Mouse (Mus musculus) liver, embryonic 13.5 days (tissue): ENCODE results near the gene Inka1. TPM values are rescaled to one million over a fixed set of nuclear protein-coding genes. Genes with fewer than 3 reads are reported as not detected.
A peak's percentile ranks its signal among the peaks of the same experiment; 100 is the strongest.

ENCODE experiments used
- ATAC-seq: fragments of 200-750 bp; cut with Nextera tagmentation; 2 replicates; pipeline ENCODE4 v1.8.0; 2017; ENCODE audit warnings: low read depth, mild to moderate bottlenecking, moderate number of reproducible peaks, moderate library complexity
- DNase-seq: peaks from one replicate; pipeline ENCODE4 v3.0.0; 2022
- H3K27ac ChIP-seq: fragments of 300-500 bp; sonication (generic); 2 replicates; pipeline ENCODE4 v1.5.1; 2015; ENCODE audit warnings: moderate library complexity, mild to moderate bottlenecking, inconsistent platforms
- H3K27me3 ChIP-seq: fragments of 300-500 bp; sonication (generic); 2 replicates; pipeline ENCODE4 v1.6.1; 2015; ENCODE audit warnings: mild to moderate bottlenecking, inconsistent platforms
- H3K36me3 ChIP-seq: fragments of 300-500 bp; sonication (generic); 2 replicates; pipeline ENCODE4 v1.6.1; 2015; ENCODE audit warnings: mild to moderate bottlenecking, inconsistent platforms
- H3K4me1 ChIP-seq: fragments of 300-500 bp; sonication (generic); replicated peaks from 2 replicates; pipeline ENCODE4 v1.6.1; 2015; ENCODE audit warnings: inconsistent platforms
- H3K4me2 ChIP-seq: fragments of 300-500 bp; sonication (generic); 2 replicates; pipeline ENCODE4 v1.6.1; 2015; ENCODE audit warnings: inconsistent platforms, mild to moderate bottlenecking, moderate library complexity
- H3K4me3 ChIP-seq: fragments of 300-500 bp; sonication (generic); replicated peaks from 2 replicates; pipeline ENCODE4 v1.5.1; 2015; ENCODE audit warnings: mild to moderate bottlenecking, inconsistent platforms
- H3K9ac ChIP-seq: fragments of 300-500 bp; sonication (generic); 2 replicates; pipeline ENCODE4 v1.6.1; 2015; ENCODE audit warnings: mild to moderate bottlenecking, inconsistent platforms
- H3K9me3 ChIP-seq: fragments of 300-500 bp; sonication (generic); replicated peaks from 2 replicates; pipeline ENCODE4 v1.6.1; 2016; ENCODE audit warnings: inconsistent platforms
- WGBS: fragments of 180-500 bp; shearing (Covaris S2); methylation state at CpG from one replicate; pipeline ENCODE4 v1.1.7; 2015; ENCODE audit not compliant: insufficient replicate concordance; 5-methylcytosine and 5-hydroxymethylcytosine counted together
- polyA plus RNA-seq: library from polyadenylated mRNA; unstranded; fragments of >200 nt; fragmentation: Nextera tagmentation; extraction: Ambion mirVana; gene quantifications from 2 replicates; pipeline ENCODE4 v1.2.1, GENCODE M21; 2015

The Inka1 gene
- polyA plus RNA-seq, 1 experiment from 2014 or later: 60.5 TPM

GRCm38 (mm10) chr9:107950460-107951355, 35.0 kb downstream of the Inka1 start:
- peaks cover 26% of the 10 kb centered on the region for H3K4me1 ChIP-seq
- WGBS: 13% methylated on average over 45 of the region's 45 CpGs

GRCm38 (mm10) chr9:107949922-107950235, 35.8 kb downstream of the Inka1 start, which contains the start of gene Traip:
TSS of gene Traip (plus strand) at chr9:107950136.
- Histone ChIP-seq H3K27ac (peak within 1 kb of the TSS; percentile 73), H3K4me3 (peak within 1 kb of the TSS; percentile 86), H3K9ac (peak within 1 kb of the TSS; percentile 81), H3K27me3 (peaks cover 4% of the 10 kb centered on the region; the same call in 1 of the 2 replicates), H3K4me2 (peak within 1 kb of the TSS; percentile 84), H3K36me3 (0 out of 2 replicates have a peak, but pooled peaks cover 6% of the 10 kb centered on the region), H3K4me1 (peaks cover 26% of the 10 kb centered on the region), H3K9me3 (no peaks in the 10 kb centered on the region)
- no peak for DNase-seq
- WGBS: 78% methylated on average over 10 of the region's 10 CpGs
- no peak for ATAC-seq

More at GRCm38 (mm10) chr9:107950460-107951355, 35.0 kb downstream of the Inka1 start:
- peak; percentile 90 for ATAC-seq
- Histone ChIP-seq H3K27me3 (no peaks in the 10 kb centered on the region), H3K27ac (peak overlapping the region; percentile 73), H3K9ac (peak overlapping the region; percentile 81), H3K4me3 (peak overlapping the region; percentile 86), H3K4me2 (peak overlapping the region; percentile 84), H3K36me3 (peaks cover 9% of the 10 kb centered on the region; the same call in 1 of the 2 replicates), H3K9me3 (no peaks in the 10 kb centered on the region)
- DNase-seq: peak; percentile 86

DNA sequence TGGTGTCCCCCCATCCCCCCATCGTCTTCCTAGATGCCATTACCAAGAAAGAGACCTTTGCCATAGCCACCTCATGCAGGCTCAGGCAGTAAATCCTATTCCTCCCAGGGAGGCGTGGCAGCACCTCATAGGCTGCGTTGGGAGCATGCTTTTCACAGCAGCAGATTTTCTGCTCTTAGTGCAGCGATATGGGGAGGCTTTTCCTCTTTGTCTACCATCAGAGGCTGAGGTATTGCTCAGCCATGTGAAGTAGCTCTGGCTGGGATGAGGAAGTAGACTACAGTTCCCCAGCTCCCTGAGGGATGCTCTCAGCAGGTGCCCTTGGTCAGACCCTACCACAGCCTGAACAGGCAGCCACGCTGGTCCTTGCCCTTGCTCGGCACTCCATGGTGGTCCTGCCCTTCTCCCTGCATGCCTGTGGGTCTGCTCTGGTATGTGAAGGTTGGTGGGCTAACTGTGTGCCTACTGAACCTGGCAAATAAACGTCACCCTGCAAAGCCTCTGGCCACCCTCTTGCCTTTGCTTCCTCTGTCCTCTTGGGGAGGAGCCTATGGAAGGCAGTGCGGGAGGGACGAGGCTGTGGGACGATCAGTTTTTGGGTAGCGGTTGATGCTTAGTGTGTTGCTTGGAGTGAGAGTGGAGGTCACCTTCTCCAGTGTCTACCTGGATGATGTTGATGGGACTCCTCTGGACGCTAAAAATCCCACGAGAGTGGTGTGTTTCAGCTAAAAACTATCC, 36.3 kb downstream of the Inka1 start:
- peaks cover 26% of the 10 kb centered on the region for H3K4me1 ChIP-seq
- WGBS: 69% methylated on average over 13 of the region's 13 CpGs
- 0 out of 2 replicates have a peak, but pooled peaks cover 2% of the 10 kb centered on the region for H3K36me3 ChIP-seq
- ATAC-seq: no peak
- DNase-seq: no peak
- no peaks in the 10 kb centered on the region for H3K9me3 ChIP-seq
- no peak overlapping the region for H3K4me3 ChIP-seq
- H3K27me3 ChIP-seq: peaks cover 4% of the 10 kb centered on the region; the same call in 1 of the 2 replicates
- no peak overlapping the region for H3K4me2 ChIP-seq
- no peak overlapping the region for H3K9ac ChIP-seq
- no peak overlapping the region for H3K27ac ChIP-seq

- Histone ChIP-seq H3K27me3 (peaks cover 4% of the 10 kb centered on the region; the same call in 1 of the 2 replicates), H3K4me2 (no peak overlapping the region), H3K27ac (no peak overlapping the region), H3K9ac (no peak overlapping the region), H3K9me3 (no peaks in the 10 kb centered on the region), H3K36me3 (no peaks in the 10 kb centered on the region), H3K4me1 (peaks cover 20% of the 10 kb centered on the region), H3K4me3 (no peak overlapping the region)
- no peak for DNase-seq
- 78% methylated on average over 31 of the region's 31 CpGs for WGBS
- no peak for ATAC-seq
Observed at GRCm38 (mm10) chr9:107947241-107948194, 38.2 kb downstream of the Inka1 start.

DNA sequence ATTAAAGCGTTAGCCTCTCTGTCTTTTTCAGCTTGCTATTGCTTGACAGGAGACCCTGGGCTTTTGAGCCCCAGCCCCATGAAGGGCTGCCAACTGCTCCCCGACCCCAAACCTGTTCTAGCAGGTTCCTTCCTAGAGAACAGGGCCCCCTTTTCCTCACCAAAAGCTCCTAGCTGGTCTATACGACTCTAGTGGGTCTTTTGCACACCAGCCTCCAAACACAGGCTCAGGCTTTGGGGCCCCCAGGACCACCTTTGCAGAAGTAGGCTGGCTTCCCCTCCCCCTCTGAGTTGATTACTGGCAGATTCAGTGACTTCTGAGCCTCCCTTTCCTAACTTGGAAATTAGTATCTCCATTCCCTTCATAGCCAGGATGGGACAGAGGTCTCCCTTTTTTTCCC, 48.8 kb downstream of the Inka1 start:
- no peak for ATAC-seq
- Histone ChIP-seq H3K9me3 (no peaks in the 10 kb centered on the region), H3K4me1 (peaks cover 11% of the 10 kb centered on the region), H3K4me2 (peak overlapping the region; percentile 63; the same call in 1 of the 2 replicates), H3K27me3 (peaks cover 85% of the 10 kb centered on the region), H3K27ac (no peak overlapping the region), H3K36me3 (no peaks in the 10 kb centered on the region), H3K4me3 (no peak overlapping the region), H3K9ac (no peak overlapping the region)
- WGBS: 27% methylated on average over 3 of the region's 3 CpGs
- DNase-seq: no peak

DNA sequence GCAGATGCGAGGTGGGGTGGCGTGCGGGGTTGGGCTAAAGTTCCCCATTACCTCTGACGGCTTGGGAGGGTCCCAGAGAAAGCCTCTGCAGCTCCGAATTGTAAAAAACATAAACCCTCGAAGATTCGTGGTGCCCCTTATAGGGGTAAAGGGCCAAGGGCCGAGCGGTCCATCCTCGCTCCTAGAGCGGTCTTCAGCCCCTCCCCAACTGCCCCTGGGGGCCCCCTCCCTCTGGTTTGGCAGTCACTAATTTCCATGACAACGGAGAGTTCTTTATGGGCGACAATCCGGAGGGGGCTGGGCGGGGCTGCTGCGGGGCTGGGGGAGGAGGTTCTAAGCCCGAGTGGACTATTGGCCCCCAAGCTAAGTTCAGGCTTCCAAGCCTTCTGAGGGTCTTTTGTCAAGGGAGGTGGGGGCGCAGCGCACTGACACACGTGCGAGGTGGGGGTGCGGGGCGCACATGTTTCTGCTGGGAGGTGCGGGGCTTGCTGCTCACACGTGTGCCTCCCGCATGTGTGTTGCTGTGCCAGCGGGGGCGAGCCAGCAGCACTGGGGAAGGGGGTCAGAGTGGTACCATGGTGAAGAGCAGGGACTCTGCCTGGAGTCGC, 49.4 kb downstream of the Inka1 start:
- ATAC-seq: no peak
- Histone ChIP-seq H3K9me3 (no peaks in the 10 kb centered on the region), H3K4me3 (peak overlapping the region; percentile 48), H3K4me1 (peaks cover 11% of the 10 kb centered on the region), H3K9ac (peak overlapping the region; percentile 26; the same call in 1 of the 2 replicates), H3K36me3 (no peaks in the 10 kb centered on the region), H3K27ac (no peak overlapping the region), H3K4me2 (peak overlapping the region; percentile 63), H3K27me3 (peaks cover 88% of the 10 kb centered on the region)
- 4% methylated on average over 29 of the region's 29 CpGs for WGBS
- no peak for DNase-seq

DNA sequence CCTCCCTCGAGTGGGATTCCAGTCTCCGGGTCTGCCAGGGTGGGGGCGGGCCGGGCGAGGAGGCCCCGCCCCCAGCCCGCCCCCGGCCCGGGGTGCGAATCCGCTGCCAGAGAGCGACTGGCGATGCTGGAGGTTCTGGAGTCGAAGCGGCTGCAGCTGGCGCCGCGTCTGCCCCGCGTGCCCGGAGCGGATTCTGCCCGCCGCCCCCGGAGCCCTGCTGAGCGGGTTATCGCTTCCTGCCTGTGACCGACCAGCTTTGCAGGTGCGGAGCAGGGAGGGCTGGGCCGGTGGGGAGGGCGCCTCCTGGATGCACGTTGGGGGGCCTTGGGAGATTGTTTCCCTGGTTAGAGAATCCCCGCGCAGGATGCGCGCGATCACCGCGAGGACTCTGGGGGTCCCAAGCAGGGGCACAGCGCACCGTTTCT, 49.9 kb downstream of the Inka1 start:
- H3K36me3 ChIP-seq: no peaks in the 10 kb centered on the region
- peaks cover 11% of the 10 kb centered on the region for H3K4me1 ChIP-seq
- 1% methylated on average over 40 of the region's 41 CpGs for WGBS
- H3K4me2 ChIP-seq: peak overlapping the region; percentile 63
- peak overlapping the region; percentile 26; the same call in 1 of the 2 replicates for H3K9ac ChIP-seq
- no peak for ATAC-seq
- H3K27me3 ChIP-seq: peaks cover 88% of the 10 kb centered on the region
- H3K9me3 ChIP-seq: no peaks in the 10 kb centered on the region
- peak overlapping the region; percentile 48 for H3K4me3 ChIP-seq
- no peak overlapping the region for H3K27ac ChIP-seq
- no peak for DNase-seq

DNA sequence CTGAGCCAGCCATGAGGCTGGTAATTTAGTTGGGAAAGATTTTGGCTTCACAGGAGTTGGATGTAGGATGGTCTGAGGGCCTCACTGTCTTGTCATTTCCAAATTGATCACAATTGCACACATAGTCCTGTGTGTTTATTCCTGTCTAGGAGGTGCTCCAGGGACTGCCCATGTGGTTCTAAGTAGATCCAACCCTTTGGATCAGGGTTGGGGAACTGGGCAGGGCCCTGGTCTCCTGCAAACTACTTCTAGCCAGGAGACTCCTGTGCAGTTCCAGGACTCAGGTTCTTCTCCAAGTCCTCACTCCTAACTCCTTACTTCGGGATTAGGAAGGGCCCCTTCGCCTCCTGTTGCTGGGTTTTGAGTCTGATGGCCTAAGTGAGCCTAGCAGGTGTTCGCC, 50.3 kb downstream of the Inka1 start, which contains the start of gene Camkv:
Gene Camkv (plus strand): TSS at position 301 of the 400 bp plus-strand sequence.
- Histone ChIP-seq H3K27ac (no peak within 1 kb of the TSS), H3K9ac (peak within 1 kb of the TSS; percentile 26; the same call in 1 of the 2 replicates), H3K4me3 (peak within 1 kb of the TSS; percentile 48), H3K4me1 (peaks cover 11% of the 10 kb centered on the region), H3K9me3 (no peaks in the 10 kb centered on the region), H3K4me2 (peak within 1 kb of the TSS; percentile 63), H3K36me3 (no peaks in the 10 kb centered on the region), H3K27me3 (peaks cover 84% of the 10 kb centered on the region)
- ATAC-seq (no peak), DNase-seq (no peak)
- 38% methylated on average over 3 of the region's 3 CpGs for WGBS
